Mouse (Mus musculus) thymus, adult 2 months (tissue): ENCODE results near the gene Mia.

ENCODE experiments used
- CTCF ChIP-seq: fragments of 200-500 bp; IDR thresholded peaks from 2 replicates; pipeline ENCODE4 v1.5.1; 2012; ENCODE audit warnings: mild to moderate bottlenecking, control low read depth, low read length, moderate library complexity, borderline replicate concordance; ENCODE audit not compliant: control insufficient read depth, poor library complexity, insufficient read depth; ENCODE audit errors: extremely low read depth
- POLR2A ChIP-seq: fragments of 200-500 bp; IDR thresholded peaks from 2 replicates; pipeline ENCODE4 v1.6.1; 2012; ENCODE audit warnings: mild to moderate bottlenecking, low read length, control low read depth, moderate library complexity; ENCODE audit not compliant: control insufficient read depth, poor library complexity, insufficient read depth; ENCODE audit errors: extremely low read depth

DNA sequence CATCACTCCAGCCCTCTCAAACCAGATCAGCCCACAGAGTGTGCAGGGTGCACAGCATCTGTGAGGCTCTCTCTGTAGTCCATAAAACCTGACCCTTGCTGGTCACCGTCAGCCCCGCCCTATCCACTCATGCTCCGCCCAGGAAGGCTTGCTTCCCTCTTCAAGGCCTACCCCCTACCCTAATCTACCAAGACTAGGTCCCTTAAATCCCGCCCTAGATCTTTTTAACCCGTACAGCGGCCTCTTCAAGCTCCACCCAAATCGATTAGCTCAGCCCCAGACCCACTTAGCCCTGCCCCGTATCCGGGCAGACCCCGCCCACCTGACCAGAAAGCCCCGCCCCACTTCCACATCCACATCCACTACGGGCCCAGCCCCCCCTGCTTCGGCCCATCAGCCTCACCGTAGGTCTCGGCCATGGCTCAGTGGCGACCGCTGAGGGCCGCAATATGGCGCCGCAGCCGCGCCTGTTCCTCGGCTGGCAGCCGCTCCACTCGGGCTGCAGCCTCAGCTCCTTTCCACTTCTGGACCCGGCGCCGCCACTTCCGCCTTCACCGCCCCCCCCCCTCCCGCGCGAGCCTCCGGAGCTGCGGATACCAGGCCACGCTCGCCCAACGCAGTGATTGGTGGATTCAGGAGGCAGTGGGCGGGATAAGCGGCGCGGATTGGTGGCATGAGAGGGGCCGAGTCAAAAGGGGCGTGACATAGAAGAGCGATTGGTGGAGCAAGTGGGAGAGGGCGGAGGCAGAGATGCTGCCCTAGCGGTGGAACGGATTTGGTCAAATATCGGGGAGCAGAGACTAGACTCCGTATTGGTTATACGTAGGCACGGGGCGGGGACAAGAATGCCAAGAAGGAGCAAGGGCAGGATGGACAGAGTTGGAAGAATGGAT lies 2.4 kb downstream of the Mia start, which contains the start of gene Rab4b:
- TF ChIP-seq POLR2A (peak; percentile 62), CTCF (peak; percentile 72)
